Mouse (Mus musculus): ENCODE results near the gene Tle6.
"Not testable (repeated sequence)": the region's sequence is repeated elsewhere in the genome, so short reads cannot be mapped to it uniquely, and the experiment has no call there.

Gene Tle6

GRCm38 (mm10) chr10:81600738-81601203 is at the start of gene Tle6:
TSS of gene Tle6 (minus strand) at chr10:81601073.
- DNase-seq (ENCODE audit: low spot score in 2 of 2), result peak; percentile 89 to 95

GRCm38 (mm10) chr10:81648803-81649775 is 48.2 kb upstream of the Tle6 start, which contains the start of gene Gm10778:
TSS of gene Gm10778 (plus strand) at chr10:81649059.
- peak; percentile 82 to 92 for DNase-seq (ENCODE audit: low spot score in 2 of 2)

- DNase-seq (ENCODE audit: low spot score in 2 of 2), result peak in 1 of 2 experiments; percentile 1
Observed at GRCm38 (mm10) chr10:81646015-81646555, 45.2 kb upstream of the Tle6 start.

GRCm38 (mm10) chr10:81645391-81645790 is 44.5 kb upstream of the Tle6 start:
- DNase-seq (ENCODE audit: low spot score in 2 of 2), result peak in 1 of 2 experiments; percentile 0

GRCm38 (mm10) chr10:81644716-81645115 is 43.8 kb upstream of the Tle6 start:
- peak in 1 of 2 experiments; percentile 2 for DNase-seq (ENCODE audit: low spot score in 2 of 2)

- no peak for DNase-seq (ENCODE audit: low spot score in 2 of 2)
Observed at GRCm38 (mm10) chr10:81644162-81644561, 43.3 kb upstream of the Tle6 start.

GRCm38 (mm10) chr10:81643449-81644055 is 42.7 kb upstream of the Tle6 start:
- DNase-seq (ENCODE audit: low spot score in 2 of 2), result peak; percentile 96

- peak in 1 of 2 experiments; percentile 44 for DNase-seq (ENCODE audit: low spot score in 2 of 2)
Observed at GRCm38 (mm10) chr10:81642648-81643448, 42.0 kb upstream of the Tle6 start.

GRCm38 (mm10) chr10:81641978-81642647 is 41.2 kb upstream of the Tle6 start:
- no peak for DNase-seq (ENCODE audit: low spot score in 2 of 2)

GRCm38 (mm10) chr10:81641566-81641965 is 40.7 kb upstream of the Tle6 start:
- no peak for DNase-seq (ENCODE audit: low spot score in 2 of 2)

- DNase-seq (ENCODE audit: low spot score in 2 of 2), result not testable (repeated sequence)
Observed at GRCm38 (mm10) chr10:81640825-81641224, 40.0 kb upstream of the Tle6 start.

GRCm38 (mm10) chr10:81638101-81638500 is 37.2 kb upstream of the Tle6 start:
- no peak for DNase-seq (ENCODE audit: low spot score in 2 of 2)

- DNase-seq (ENCODE audit: low spot score in 2 of 2), result no peak
Observed at GRCm38 (mm10) chr10:81636338-81636737, 35.5 kb upstream of the Tle6 start.

GRCm38 (mm10) chr10:81633253-81634099 is 32.6 kb upstream of the Tle6 start:
- DNase-seq (ENCODE audit: low spot score in 2 of 2), result peak; percentile 78 to 84

- no peak for DNase-seq (ENCODE audit: low spot score in 2 of 2)
Observed at GRCm38 (mm10) chr10:81628390-81628789, 27.5 kb upstream of the Tle6 start, which contains the start of gene Ankrd24. TSS of gene Ankrd24 (plus strand) at chr10:81628540.

GRCm38 (mm10) chr10:81627836-81628220 is 27.0 kb upstream of the Tle6 start:
- no peak for DNase-seq (ENCODE audit: low spot score in 2 of 2)

GRCm38 (mm10) chr10:81626994-81627835 is 26.3 kb upstream of the Tle6 start, which contains the start of gene Sirt6:
TSS of gene Sirt6 (minus strand) at chr10:81627797.
- DNase-seq (ENCODE audit: low spot score in 2 of 2), result peak; percentile 92 to 95

- no peak for DNase-seq (ENCODE audit: low spot score in 2 of 2)
Observed at GRCm38 (mm10) chr10:81626101-81626993, 25.5 kb upstream of the Tle6 start.
